Mouse (Mus musculus) neutrophil, adult 5-6 weeks (primary cell): ENCODE results near the gene Tmem131l. TPM values are rescaled to one million over a fixed set of nuclear protein-coding genes. Genes with fewer than 3 reads are reported as not detected.

Experiments used
- ATAC-seq: fragments of 151-379, 151-347 bp; 2 replicates; pipeline ENCODE4 v1.8.0; 2017; ENCODE audit warnings: mild to moderate bottlenecking, moderate TSS enrichment; ENCODE audit not compliant: insufficient number of reproducible peaks, poor library complexity, low FRiP score, severe bottlenecking; ENCODE audit errors: extremely low read depth
- total RNA-seq: library from RNA; stranded (forward); fragments of 200-1000 nt; gene quantifications from 2 replicates; pipeline ENCODE4 v1.2.3, GENCODE M21; 2017

The Tmem131l gene
- total RNA-seq: 161 and 162 TPM in 2 replicates

- ATAC-seq: peak; percentile 18
Observed at GRCm38 (mm10) chr3:84039646-84040475, at the start of gene Tmem131l. Tmem131l (minus strand) TSS chr3:84040175.

DNA sequence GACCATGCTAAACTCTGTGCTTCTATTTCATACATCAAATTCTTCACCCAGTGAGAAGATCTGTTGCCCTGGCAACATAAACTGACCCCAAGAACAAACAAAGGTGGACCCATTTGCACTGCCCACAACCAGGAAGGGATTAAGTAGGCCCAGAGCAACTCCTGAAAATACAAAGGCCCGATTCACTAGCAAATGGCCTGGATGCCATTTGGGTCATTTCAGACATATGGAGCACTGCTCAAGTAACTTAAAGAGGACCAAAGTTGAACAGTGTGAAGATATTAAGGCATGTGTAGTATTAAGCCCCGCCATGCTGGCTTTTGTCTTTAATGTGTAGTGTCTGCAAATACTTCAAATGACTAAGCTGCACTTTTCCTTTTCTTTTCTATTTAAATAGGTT is 46.9 kb upstream of the Tmem131l start:
- no peak for ATAC-seq

DNA sequence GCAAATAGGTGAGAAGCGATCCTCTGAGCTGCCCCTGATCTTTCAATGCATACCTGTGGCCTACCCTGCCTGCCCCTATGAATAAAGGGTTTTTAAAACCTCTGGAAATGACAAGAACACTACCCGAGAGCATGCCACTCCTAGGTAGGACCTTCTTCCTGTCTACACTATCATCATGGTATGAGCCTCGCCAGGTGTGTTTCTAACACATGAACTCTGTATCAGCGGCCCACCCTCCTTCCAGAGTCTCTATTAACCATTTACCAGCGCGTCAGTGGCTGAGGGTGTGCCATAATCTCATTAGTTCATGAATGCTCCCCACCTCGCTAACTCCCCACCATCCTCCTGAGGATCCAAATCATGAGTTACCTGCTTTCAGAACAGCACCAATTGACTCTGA is 46.4 kb upstream of the Tmem131l start:
- no peak for ATAC-seq

- no peak for ATAC-seq
Observed at GRCm38 (mm10) chr3:84085429-84085828, 45.5 kb upstream of the Tmem131l start.

- ATAC-seq: no peak
Observed at GRCm38 (mm10) chr3:84081208-84081722, 41.3 kb upstream of the Tmem131l start.

DNA sequence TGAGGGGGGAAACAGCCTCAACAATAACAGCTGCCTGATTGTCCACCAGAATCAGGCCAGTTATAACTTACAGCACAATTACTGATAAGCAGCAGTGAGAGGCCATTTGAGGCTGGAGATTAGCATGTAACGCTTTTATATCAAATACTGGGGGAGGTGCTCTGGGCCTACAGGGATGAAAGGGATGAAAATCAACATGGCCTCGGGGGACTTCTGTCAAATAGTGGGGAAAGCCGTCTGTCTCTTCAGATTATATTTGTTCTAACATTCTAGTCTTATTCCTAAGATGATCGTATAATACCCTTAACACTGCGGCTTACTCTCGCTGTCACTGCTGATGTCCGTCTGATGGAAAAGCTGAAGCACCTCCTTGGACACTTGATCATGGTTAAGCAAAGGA is 40.1 kb upstream of the Tmem131l start:
- ATAC-seq: no peak

DNA sequence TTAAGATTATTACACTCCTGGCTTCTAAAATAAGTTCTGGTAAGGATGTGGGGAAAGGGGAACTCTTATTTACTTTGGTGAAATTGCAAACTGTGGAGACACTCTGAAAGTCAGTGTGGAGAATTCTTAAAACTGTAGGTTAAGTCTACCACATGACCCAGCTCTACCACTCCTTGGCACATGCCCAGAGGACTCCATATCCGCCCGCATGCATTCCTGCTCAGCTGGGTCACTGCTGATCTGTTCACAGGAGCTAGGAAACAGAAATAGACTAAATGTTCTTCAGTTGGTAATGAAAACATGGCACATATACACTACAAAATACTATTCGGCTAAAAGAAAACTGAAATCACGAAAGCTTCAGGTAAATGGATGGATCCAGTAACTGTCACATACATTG is 37.5 kb upstream of the Tmem131l start:
- no peak for ATAC-seq

- ATAC-seq: no peak
Observed at GRCm38 (mm10) chr3:84076543-84077332, 36.8 kb upstream of the Tmem131l start.

DNA sequence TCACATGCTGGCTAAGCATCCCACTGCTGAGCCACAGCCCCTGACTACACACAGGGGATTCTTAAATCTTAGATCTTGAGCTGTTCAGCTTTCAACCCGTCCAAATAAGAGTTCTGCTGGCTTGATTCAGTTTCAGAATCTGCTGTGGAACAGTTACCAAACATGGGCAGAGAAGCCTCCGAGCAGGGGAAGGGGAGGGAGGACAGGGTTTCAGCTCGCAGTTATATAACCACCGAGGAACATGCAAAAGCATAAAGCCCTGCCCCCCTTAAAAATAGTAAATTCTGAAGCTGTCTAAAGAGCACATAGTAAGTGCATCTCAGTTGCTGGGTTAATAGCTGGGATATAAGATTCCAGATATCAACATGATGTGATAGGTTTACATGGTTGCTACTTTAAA is 35.5 kb upstream of the Tmem131l start:
- ATAC-seq: no peak

- no peak for ATAC-seq
Observed at GRCm38 (mm10) chr3:84074777-84075176, 34.8 kb upstream of the Tmem131l start.

GRCm38 (mm10) chr3:84071641-84072040 is 31.7 kb upstream of the Tmem131l start:
- ATAC-seq: peak; percentile 47; the same call in 1 of the 2 replicates

DNA sequence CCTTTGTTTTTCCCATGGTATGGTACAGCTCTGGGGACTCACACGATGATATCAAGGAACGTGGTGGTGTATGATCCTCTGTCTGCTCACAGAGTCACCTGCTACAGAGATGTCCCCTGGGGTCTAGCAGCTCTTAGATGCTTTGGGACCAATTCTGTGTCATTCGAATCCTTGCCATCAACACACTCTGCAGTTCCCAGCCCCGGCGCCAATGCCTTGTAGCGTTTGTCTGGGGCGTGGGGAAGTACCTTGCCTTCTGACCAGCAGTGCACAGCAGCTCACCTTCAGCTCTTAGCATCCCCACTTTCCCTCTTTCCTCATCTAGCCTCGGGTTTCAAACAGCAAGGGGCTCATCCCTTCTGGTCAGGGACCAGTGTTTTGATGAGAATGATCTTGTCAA is 30.8 kb upstream of the Tmem131l start:
- ATAC-seq: no peak

GRCm38 (mm10) chr3:84068831-84069709 is 29.1 kb upstream of the Tmem131l start:
- ATAC-seq: peak; percentile 71

- no peak for ATAC-seq
Observed at GRCm38 (mm10) chr3:84065825-84066224, 25.9 kb upstream of the Tmem131l start.

- ATAC-seq: peak; percentile 72
Observed at GRCm38 (mm10) chr3:84063369-84063914, 23.5 kb upstream of the Tmem131l start.

- ATAC-seq: no peak
Observed at GRCm38 (mm10) chr3:84061523-84062453, 21.8 kb upstream of the Tmem131l start.

GRCm38 (mm10) chr3:84060946-84061345 is 21.0 kb upstream of the Tmem131l start:
- no peak for ATAC-seq

GRCm38 (mm10) chr3:84060128-84060527 is 20.2 kb upstream of the Tmem131l start:
- ATAC-seq: no peak
